Mouse (Mus musculus) ES-Bruce4 (cell line): ENCODE results near the gene Il1rl2.

Experiments
- CTCF ChIP-seq: IDR thresholded peaks from one replicate; pipeline ENCODE4 v1.8.1; 2011; ENCODE audit warnings: low read depth, low read length
- EP300 ChIP-seq: IDR thresholded peaks from 2 replicates; pipeline ENCODE4 v1.6.1; 2011; ENCODE audit warnings: low read depth, low read length; ENCODE audit not compliant: insufficient read depth
- POLR2A ChIP-seq: IDR thresholded peaks from one replicate; pipeline ENCODE4 v1.8.1; 2011; ENCODE audit warnings: low read length; ENCODE audit not compliant: insufficient read depth

GRCm38 (mm10) chr1:40355431-40355843 is 31.0 kb downstream of the Il1rl2 start:
- TF ChIP-seq CTCF (no peak), EP300 (no peak), POLR2A (no peak)
